17 mouse cellular contexts compared by ENCODE assay signal in the genomic region with DNA sequence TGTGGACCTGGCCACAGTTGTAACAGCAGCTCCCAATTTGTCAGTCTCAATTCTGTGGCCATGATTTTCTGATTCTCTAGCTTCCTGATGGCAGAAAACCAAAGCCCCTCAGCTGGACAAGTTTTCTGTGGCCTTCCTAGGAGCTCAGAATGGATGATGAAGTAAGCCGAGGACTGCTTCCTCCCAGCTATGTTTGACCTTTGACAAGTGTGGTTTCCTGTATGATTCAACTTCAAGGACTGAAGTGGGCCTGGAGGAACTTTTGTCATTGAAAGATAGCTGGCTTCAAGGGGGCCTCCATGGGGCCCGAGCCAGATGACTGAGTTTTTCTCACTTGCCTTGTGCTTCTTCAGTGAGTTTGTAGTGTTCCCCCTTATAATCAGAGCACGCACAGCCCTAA. TPM values are rescaled to one million over a fixed set of nuclear protein-coding genes. Genes with fewer than 3 reads are reported as not detected.
DNase-seq lines count a peak whose midpoint lies in the region.
"Had no signal": no experiment of that assay in that cellular context is flagged by ENCODE, and none has a peak within 500 bp of the region (broad histone marks: within the 10 kb centered on the region; RNA-seq: fewer than 3 reads in every experiment).

No protein-coding gene starts in this region.

- no peaks in the 10 kb centered on the region for H3K27me3 ChIP-seq in megakaryocyte, embryonic 14.5 days (replicated peaks)
- H3K27me3 ChIP-seq: embryonic facial prominence, embryonic 15.5 days; hindbrain, embryonic 15.5 days; neural tube, embryonic 12.5 days had no signal

- H3K4me1 ChIP-seq in megakaryocyte, embryonic 14.5 days, result peaks cover 76% of the 10 kb centered on the region
- H3K4me1 ChIP-seq: embryonic facial prominence, embryonic 15.5 days; hindbrain, embryonic 15.5 days; neural tube, embryonic 12.5 days had no signal

- H3K9me3 ChIP-seq in megakaryocyte, embryonic 14.5 days, result no peaks in the 10 kb centered on the region
- H3K9me3 ChIP-seq: embryonic facial prominence, embryonic 15.5 days; hindbrain, embryonic 15.5 days; neural tube, embryonic 12.5 days had no signal

- intact Hi-C loops in heart, postnatal 10 days (cut with DNase I), result no loop called here
- intact Hi-C loops in gastrocnemius, postnatal 14 days (cut with DNase I; ENCODE audit: low total_unique reads), result no loop called here

- H3K36me3 ChIP-seq in megakaryocyte, embryonic 14.5 days (replicated peaks; ENCODE audit: low read length), result peaks cover 7% of the 10 kb centered on the region
- H3K36me3 ChIP-seq: embryonic facial prominence, embryonic 15.5 days; G1E; hindbrain, embryonic 15.5 days; neural tube, embryonic 12.5 days had no signal

- H3K4me3 ChIP-seq in megakaryocyte, embryonic 14.5 days (replicated peaks), result peak overlapping the region; percentile 50
- H3K4me3 ChIP-seq: embryonic facial prominence, embryonic 15.5 days; hindbrain, embryonic 15.5 days; neural tube, embryonic 12.5 days had no signal

- peak; percentile 64 for DNase-seq in heart, adult 11 months
- no peak for DNase-seq in heart, postnatal 10 days
- DNase-seq in NIH3T3 (ENCODE audit: low read depth), result peak; percentile 44
- peak; percentile 10 for DNase-seq in liver
- no peak for DNase-seq in natural killer cell, adult 2 months (ENCODE audit: low spot score in 2 of 2)
- no peak for DNase-seq in testis, postnatal 14 days (ENCODE audit: low spot score)
- DNase-seq in gastrocnemius, postnatal 14 days, result no peak
- DNase-seq: cerebellum, adult 2 months; kidney, adult 18-20 months; lung, postnatal 10 days; midbrain, embryonic 14.5 days; right cerebral cortex, postnatal 25 days had no signal

RNA-seq across cellular contexts. Expression of a gene that starts 42.6 kb away (rescaled TPM):
- 10 to 100 TPM; 20.2 to 24.0 TPM for total RNA-seq in heart, postnatal 10 days (2021)
- 4.3 and 19.1 TPM in 2 replicates for polyA plus RNA-seq in megakaryocyte, embryonic 14.5 days (2012; ENCODE audit: insufficient read depth, low replicate concordance)
- total RNA-seq in gastrocnemius, postnatal 14 days (2021), result 10 to 100 TPM in 1 of 2 experiments, 1 to 10 TPM in 1; 7.6 to 10.2 TPM

Comparison
In these comparisons a context has a peak if more than half of its experiments do, and no peak if none do; other contexts are left out.
1. DNase-seq: peak in heart, adult 11 months (single experiment), NIH3T3 (single experiment) and liver (single experiment); none in heart, postnatal 10 days (0 of 2), natural killer cell, adult 2 months (0 of 2), testis, postnatal 14 days (single experiment) and gastrocnemius, postnatal 14 days (single experiment).